Mouse (Mus musculus) thymus, postnatal 0 days (tissue): ENCODE results near the gene Ephx1. TPM values are rescaled to one million over a fixed set of nuclear protein-coding genes. Genes with fewer than 3 reads are reported as not detected.
A peak's percentile ranks its signal among the peaks of the same experiment; 100 is the strongest.

Experiments
- DNase-seq: peaks from one replicate; pipeline ENCODE4 v3.0.0-alpha.2; 2015; ENCODE audit warnings: low spot score
- polyA plus RNA-seq: library from polyadenylated mRNA; unstranded; fragments of >200 nt; fragmentation: Nextera tagmentation; extraction: Ambion mirVana; gene quantifications from 2 replicates; pipeline ENCODE4 v1.2.1, GENCODE M21; 2015

The Ephx1 gene
- polyA plus RNA-seq, 1 experiment from 2014 or later = 15.2 TPM

GRCm38 (mm10) chr1:180979484-180980251 is 41.0 kb downstream of the Ephx1 start:
- DNase-seq = no peak

GRCm38 (mm10) chr1:180976110-180976679 is 44.5 kb downstream of the Ephx1 start:
- DNase-seq = peak; percentile 69

GRCm38 (mm10) chr1:180974126-180974746 is 46.5 kb downstream of the Ephx1 start:
- DNase-seq = peak; percentile 82

GRCm38 (mm10) chr1:180972941-180973340 is 47.8 kb downstream of the Ephx1 start:
- no peak for DNase-seq

- DNase-seq = no peak
These were observed 53.4 kb downstream of the Ephx1 start for GRCm38 (mm10) chr1:180967261-180967660.

GRCm38 (mm10) chr1:180966542-180966941 is 54.2 kb downstream of the Ephx1 start:
- no peak for DNase-seq

- DNase-seq = no peak
These were observed 54.9 kb downstream of the Ephx1 start for GRCm38 (mm10) chr1:180965786-180966185.

- DNase-seq = no peak
These were observed 61.9 kb downstream of the Ephx1 start for GRCm38 (mm10) chr1:180958797-180959196.

- DNase-seq = peak; percentile 47
These were observed 62.7 kb downstream of the Ephx1 start for GRCm38 (mm10) chr1:180957989-180958388.

- no peak for DNase-seq
These were observed 63.7 kb downstream of the Ephx1 start for GRCm38 (mm10) chr1:180956973-180957381.

- DNase-seq = no peak
These were observed 64.3 kb downstream of the Ephx1 start for GRCm38 (mm10) chr1:180956401-180956800.

- DNase-seq = no peak
These were observed 67.9 kb downstream of the Ephx1 start for GRCm38 (mm10) chr1:180952808-180953207.

- no peak for DNase-seq
These were observed 68.5 kb downstream of the Ephx1 start for GRCm38 (mm10) chr1:180952085-180952746.

GRCm38 (mm10) chr1:180946448-180946847 is 74.3 kb downstream of the Ephx1 start:
- no peak for DNase-seq

GRCm38 (mm10) chr1:180945001-180945980 is 75.4 kb downstream of the Ephx1 start:
- peak; percentile 61 for DNase-seq

- no peak for DNase-seq
These were observed 76.2 kb downstream of the Ephx1 start for GRCm38 (mm10) chr1:180944553-180944952.

- no peak for DNase-seq
These were observed 76.8 kb downstream of the Ephx1 start for GRCm38 (mm10) chr1:180943896-180944295.

- DNase-seq = no peak
These were observed 77.6 kb downstream of the Ephx1 start for GRCm38 (mm10) chr1:180943032-180943644.

GRCm38 (mm10) chr1:180942166-180943031 is 78.3 kb downstream of the Ephx1 start, which contains the start of gene Tmem63a:
Gene Tmem63a (plus strand): TSS chr1:180942344.
- DNase-seq = peak; percentile 63
